Mouse (Mus musculus): ENCODE results near the gene Dhh.

The Dhh gene

GRCm38 (mm10) chr15:98871070-98871915, 27.0 kb downstream of the Dhh start, which contains the start of gene Kmt2d:
Kmt2d (minus strand) TSS chr15:98871204.
- DNase-seq, result no peak

GRCm38 (mm10) chr15:98870179-98871069, 27.9 kb downstream of the Dhh start:
- DNase-seq, result peak; percentile 74

- DNase-seq, result no peak
These were observed 28.8 kb downstream of the Dhh start for GRCm38 (mm10) chr15:98869342-98870178.

- no peak for DNase-seq
These were observed 29.8 kb downstream of the Dhh start for GRCm38 (mm10) chr15:98868346-98869063.

GRCm38 (mm10) chr15:98867321-98867720, 31.0 kb downstream of the Dhh start:
- peak; percentile 67 for DNase-seq

- DNase-seq, result no peak
These were observed 31.8 kb downstream of the Dhh start for GRCm38 (mm10) chr15:98866501-98866900.

GRCm38 (mm10) chr15:98865771-98866170, 32.6 kb downstream of the Dhh start:
- no peak for DNase-seq

GRCm38 (mm10) chr15:98864951-98865350, 33.4 kb downstream of the Dhh start:
- DNase-seq, result no peak

- no peak for DNase-seq
These were observed 34.8 kb downstream of the Dhh start for GRCm38 (mm10) chr15:98863451-98863958.

- DNase-seq, result no peak
These were observed 36.5 kb downstream of the Dhh start for GRCm38 (mm10) chr15:98861701-98862410.

GRCm38 (mm10) chr15:98860921-98861320, 37.4 kb downstream of the Dhh start:
- DNase-seq, result no peak

- DNase-seq, result no peak
These were observed 38.9 kb downstream of the Dhh start for GRCm38 (mm10) chr15:98859319-98860043.

- no peak for DNase-seq
These were observed 44.1 kb downstream of the Dhh start for GRCm38 (mm10) chr15:98854214-98854613.

- DNase-seq, result no peak
These were observed 45.0 kb downstream of the Dhh start for GRCm38 (mm10) chr15:98853161-98853937.

GRCm38 (mm10) chr15:98852733-98853132, 45.6 kb downstream of the Dhh start:
- DNase-seq, result no peak

- no peak for DNase-seq
These were observed 46.3 kb downstream of the Dhh start for GRCm38 (mm10) chr15:98852071-98852470.

GRCm38 (mm10) chr15:98851229-98851818, 47.0 kb downstream of the Dhh start:
- no peak for DNase-seq

GRCm38 (mm10) chr15:98850668-98851067, 47.7 kb downstream of the Dhh start:
- DNase-seq, result no peak

- no peak for DNase-seq
These were observed 48.3 kb downstream of the Dhh start for GRCm38 (mm10) chr15:98849956-98850600.
